Comparison of ENCODE assay signal across 8 mouse cellular contexts in genomic region chr11:117311127-117311800, GRCm38 (mm10).
DNase-seq lines count a peak whose midpoint lies in the region; ATAC-seq and TF ChIP-seq lines count a peak whose summit lies in the region.

No protein-coding gene starts in this region.

- H3K36me3 ChIP-seq in embryonic facial prominence, embryonic 14.5 days (ENCODE audit: control insufficient read depth, insufficient read depth, low read length), result peaks cover 3% of the 10 kb centered on the region; the same call in 1 of the 2 replicates
- no peaks in the 10 kb centered on the region for H3K36me3 ChIP-seq in heart, embryonic 16.5 days (ENCODE audit: control insufficient read depth, insufficient read depth)
- H3K36me3 ChIP-seq in limb, embryonic 10.5 days, result peaks cover 63% of the 10 kb centered on the region

- H3K4me2 ChIP-seq in embryonic facial prominence, embryonic 14.5 days (ENCODE audit: low read depth, low read length), result no peak overlapping the region; the same call in 1 of the 2 replicates
- peak overlapping the region; percentile 5; the same call in 1 of the 2 replicates for H3K4me2 ChIP-seq in heart, embryonic 16.5 days (ENCODE audit: low read depth, low read length)

- H3K27ac ChIP-seq in embryonic facial prominence, embryonic 14.5 days (replicated peaks; ENCODE audit: low read depth, low read length), result peak overlapping the region; percentile 68
- peak overlapping the region; percentile 81 for H3K27ac ChIP-seq in heart, embryonic 16.5 days (ENCODE audit: low read length)
- peak overlapping the region; percentile 69; the same call in 1 of the 2 replicates for H3K27ac ChIP-seq in limb, embryonic 10.5 days

- TF ChIP-seq CTCF in lung, adult 2 months (IDR thresholded peaks at IDR 0.05; ENCODE audit: insufficient read depth, low read length), result no peak

- DNase-seq in lung, adult 18-20 months, result peak; percentile 73 to 82
- no peak for DNase-seq in lung, adult 2 months
- peak; percentile 38 for DNase-seq in T-cell, adult 2 months (ENCODE audit: low spot score)
- peak; percentile 76 for DNase-seq in embryonic facial prominence, embryonic 14.5 days (ENCODE audit: low spot score)
- DNase-seq in limb, embryonic 10.5 days (ENCODE audit: low spot score), result no peak
- DNase-seq in thymus, postnatal 10 days (ENCODE audit: low spot score in 2 of 2), result peak; percentile 60 to 65
- no peak for DNase-seq in spleen, adult 18-20 months

- 33% methylated on average over 15 of the region's 15 CpGs for WGBS in lung, adult 2 months
- WGBS in embryonic facial prominence, embryonic 14.5 days, result 63% methylated on average over 15 of the region's 15 CpGs
- WGBS in heart, embryonic 16.5 days, result 35% methylated on average over 15 of the region's 15 CpGs
- 81% methylated on average over 15 of the region's 15 CpGs for WGBS in limb, embryonic 10.5 days

- TF ChIP-seq POLR2A in lung, adult 2 months (IDR thresholded peaks at IDR 0.05; ENCODE audit: borderline replicate concordance, extremely low read depth, low read depth, low read length), result no peak

- peaks cover 55% of the 10 kb centered on the region for H3K4me1 ChIP-seq in lung, adult 2 months (ENCODE audit: control insufficient read depth, insufficient read depth, low read length)
- peaks cover 79% of the 10 kb centered on the region for H3K4me1 ChIP-seq in embryonic facial prominence, embryonic 14.5 days (ENCODE audit: control insufficient read depth, insufficient read depth, low read length)
- peaks cover 86% of the 10 kb centered on the region for H3K4me1 ChIP-seq in heart, embryonic 16.5 days (ENCODE audit: control insufficient read depth, insufficient read depth, low read length)
- H3K4me1 ChIP-seq in limb, embryonic 10.5 days, result peaks cover 99% of the 10 kb centered on the region

- no peaks in the 10 kb centered on the region for H3K27me3 ChIP-seq in embryonic facial prominence, embryonic 14.5 days (replicated peaks; ENCODE audit: control insufficient read depth, insufficient read depth, low read length)
- no peaks in the 10 kb centered on the region for H3K27me3 ChIP-seq in heart, embryonic 16.5 days (ENCODE audit: control insufficient read depth, insufficient read depth, low read length)
- no peaks in the 10 kb centered on the region for H3K27me3 ChIP-seq in limb, embryonic 10.5 days (ENCODE audit: low read depth, poor library complexity, severe bottlenecking)

- no peak overlapping the region for H3K4me3 ChIP-seq in lung, adult 2 months (replicated peaks; ENCODE audit: extremely low read depth, low read depth, low read length)
- H3K4me3 ChIP-seq in embryonic facial prominence, embryonic 14.5 days (ENCODE audit: low read depth, low read length), result no peak overlapping the region
- H3K4me3 ChIP-seq in heart, embryonic 16.5 days (ENCODE audit: low read length), result no peak overlapping the region
- no peak overlapping the region for H3K4me3 ChIP-seq in limb, embryonic 10.5 days

- no peak overlapping the region; the same call in 1 of the 2 replicates for H3K9ac ChIP-seq in embryonic facial prominence, embryonic 14.5 days (ENCODE audit: low read depth, low read length)
- peak overlapping the region; percentile 28 for H3K9ac ChIP-seq in heart, embryonic 16.5 days (ENCODE audit: low read length)

- no peak; the same call in 1 of the 2 replicates for ATAC-seq in embryonic facial prominence, embryonic 14.5 days (ENCODE audit: low read depth)
- ATAC-seq in heart, embryonic 16.5 days (replicated peaks; ENCODE audit: extremely low read depth, insufficient read depth, low FRiP score), result 0 out of 2 replicates have a peak, but pooled peaks have one; percentile 8

- H3K9me3 ChIP-seq in embryonic facial prominence, embryonic 14.5 days (ENCODE audit: control insufficient read depth, low read length), result no peaks in the 10 kb centered on the region
- H3K9me3 ChIP-seq in heart, embryonic 16.5 days (replicated peaks; ENCODE audit: control insufficient read depth, low read length), result no peaks in the 10 kb centered on the region
- H3K9me3 ChIP-seq in limb, embryonic 10.5 days (replicated peaks), result no peaks in the 10 kb centered on the region

Comparison
In these comparisons a context has a peak if more than half of its experiments do, and no peak if none do; other contexts are left out.
1. DNase-seq: peak in lung, adult 18-20 months (2 of 2), T-cell, adult 2 months (single experiment), embryonic facial prominence, embryonic 14.5 days (single experiment) and thymus, postnatal 10 days (2 of 2); none in lung, adult 2 months (single experiment), limb, embryonic 10.5 days (single experiment) and spleen, adult 18-20 months (0 of 2).
2. Peak in every context shown above with its lines, with median percentiles within 50 percentile points of each other: H3K27ac ChIP-seq.